Mouse (Mus musculus) stomach, postnatal 0 days (tissue): ENCODE data around the gene Ino80b.

Source experiments
- CTCF ChIP-seq: IDR thresholded peaks from 2 replicates; pipeline ENCODE4 v1.5.1; 2016; ENCODE audit warnings: antibody characterized with exemption, low read depth, mild to moderate bottlenecking, moderate library complexity
- EP300 ChIP-seq: optimal IDR thresholded peaks from 2 replicates; pipeline ENCODE3; 2016; ENCODE audit warnings: antibody characterized with exemption

GRCm38 (mm10) chr6:83124851-83125312 lies 349 bp downstream of the Ino80b start:
- TF ChIP-seq EP300, result no peak
- no peak for TF ChIP-seq CTCF
